Mouse (Mus musculus) MEL (cell line): ENCODE data around the gene Dnaaf3. TPM values are rescaled to one million over a fixed set of nuclear protein-coding genes. Genes with fewer than 3 reads are reported as not detected.

Experiments used
- DNase-seq: peaks from one replicate; pipeline ENCODE4 v3.0.0; 2011; ENCODE audit warnings: low read depth, low spot score
- H3K27ac ChIP-seq: 2 replicates; pipeline ENCODE4 v1.5.1; 2012; ENCODE audit warnings: low read depth, mild to moderate bottlenecking, control low read depth, low read length, moderate library complexity; ENCODE audit not compliant: control insufficient read depth
- H3K27me3 ChIP-seq, 2 experiments: fragments of 150-350 bp in 1 of 2; sonication (generic) in 1 of 2; 2 replicates each; pipeline ENCODE4 v1.6.1; 2012; ENCODE audit warnings: low read length in 2 of 2, mild to moderate bottlenecking in 2 of 2, improper control_type of control experiment in 1 of 2, moderate library complexity in 1 of 2; ENCODE audit not compliant: insufficient read depth in 2 of 2, control insufficient read depth in 1 of 2
- H3K36me3 ChIP-seq, 2 experiments: 2 replicates each; pipeline ENCODE4 v1.6.1; 2012 to 2014; ENCODE audit warnings: low read length in 2 of 2, improper control_type of control experiment in 1 of 2, inconsistent platforms in 1 of 2, mild to moderate bottlenecking in 1 of 2; ENCODE audit not compliant: insufficient read depth in 2 of 2, control insufficient read depth in 1 of 2
- H3K4me1 ChIP-seq, 2 experiments: fragments of 150-350 bp in 1 of 2; sonication (generic) in 1 of 2; 2 replicates each; pipeline ENCODE4 v1.6.1; 2012; ENCODE audit warnings: low read length in 2 of 2, improper control_type of control experiment in 1 of 2, mild to moderate bottlenecking in 1 of 2; ENCODE audit not compliant: insufficient read depth in 2 of 2, control insufficient read depth in 1 of 2
- H3K4me3 ChIP-seq, 2 experiments: fragments of 150-350 bp in 1 of 2; sonication (generic) in 1 of 2; 2 replicates each; pipeline ENCODE4 v1.5.1; 2012; ENCODE audit warnings: low read depth in 2 of 2, low read length in 2 of 2, mild to moderate bottlenecking in 2 of 2, moderate library complexity in 2 of 2, control low read depth in 1 of 2, improper control_type of control experiment in 1 of 2; ENCODE audit not compliant: control insufficient read depth in 1 of 2, insufficient read depth in 1 of 2
- H3K79me2 ChIP-seq: 2 replicates; pipeline ENCODE4 v1.6.1; 2012; ENCODE audit warnings: mild to moderate bottlenecking, low read length, moderate library complexity; ENCODE audit not compliant: control insufficient read depth, poor library complexity, insufficient read depth
- H3K9ac ChIP-seq: 2 replicates; pipeline ENCODE4 v1.6.1; 2012; ENCODE audit warnings: low read depth, mild to moderate bottlenecking, control low read depth, low read length, moderate library complexity; ENCODE audit not compliant: control insufficient read depth, poor library complexity, severe bottlenecking
- H3K9me3 ChIP-seq: fragments of 150-350 bp; sonication (generic); replicated peaks from 2 replicates; pipeline ENCODE4 v1.6.1; 2012; ENCODE audit warnings: mild to moderate bottlenecking, low read length, improper control_type of control experiment, moderate library complexity; ENCODE audit not compliant: insufficient read depth
- BHLHE40 ChIP-seq: IDR thresholded peaks from 2 replicates; pipeline ENCODE4 v1.6.1; 2012; ENCODE audit warnings: low read depth, mild to moderate bottlenecking, inconsistent platforms, low read length, improper control_type of control experiment, borderline replicate concordance
- CHD1 ChIP-seq: IDR thresholded peaks from 2 replicates; pipeline ENCODE4 v1.6.1; 2012; ENCODE audit warnings: low read depth, mild to moderate bottlenecking, inconsistent platforms, low read length, improper control_type of control experiment
- E2F4 ChIP-seq: IDR thresholded peaks from 2 replicates; pipeline ENCODE4 v1.6.1; 2011; ENCODE audit warnings: low read depth, low read length, improper control_type of control experiment, borderline replicate concordance
- ELF1 ChIP-seq: IDR thresholded peaks from 2 replicates; pipeline ENCODE4 v1.6.1; 2014; ENCODE audit warnings: low read depth, mild to moderate bottlenecking, inconsistent platforms, low read length, improper control_type of control experiment, moderate library complexity
- EP300 ChIP-seq, 2 experiments: IDR thresholded peaks; 2 replicates each; pipeline ENCODE4 v1.6.1; 2011; ENCODE audit warnings: improper control_type of control experiment in 2 of 2, low read length in 2 of 2, low read depth in 1 of 2, mild to moderate bottlenecking in 1 of 2
- ETS1 ChIP-seq: IDR thresholded peaks from 2 replicates; pipeline ENCODE4 v1.6.1; 2012; ENCODE audit warnings: low read depth, mild to moderate bottlenecking, inconsistent platforms, low read length, improper control_type of control experiment, moderate library complexity
- GATA1 ChIP-seq: IDR thresholded peaks from 2 replicates; pipeline ENCODE4 v1.6.1; 2011; ENCODE audit warnings: low read depth, low read length, improper control_type of control experiment
- HCFC1 ChIP-seq: IDR thresholded peaks from 2 replicates; pipeline ENCODE4 v1.6.1; 2012; ENCODE audit warnings: low read depth, mild to moderate bottlenecking, inconsistent platforms, low read length, improper control_type of control experiment, moderate library complexity
- JUND ChIP-seq: IDR thresholded peaks from 2 replicates; pipeline ENCODE4 v1.6.1; 2011; ENCODE audit warnings: low read depth, mild to moderate bottlenecking, improper control_type of control experiment, low read length
- KAT2A ChIP-seq: conservative IDR thresholded peaks from 2 replicates; pipeline ENCODE4 v1.6.1; 2012; ENCODE audit warnings: low read depth, low read length, improper control_type of control experiment, inconsistent platforms
- MAFK ChIP-seq: IDR thresholded peaks from 2 replicates; pipeline ENCODE4 v1.6.1; 2011; ENCODE audit warnings: low read depth, mild to moderate bottlenecking, low read length, improper control_type of control experiment, borderline replicate concordance
- MAX ChIP-seq: IDR thresholded peaks from 2 replicates; pipeline ENCODE4 v1.6.1; 2011; ENCODE audit warnings: low read length, improper control_type of control experiment
- MAZ ChIP-seq: IDR thresholded peaks from 2 replicates; pipeline ENCODE4 v1.6.1; 2012; ENCODE audit warnings: low read depth, mild to moderate bottlenecking, inconsistent platforms, low read length, improper control_type of control experiment
- MEF2A ChIP-seq: IDR thresholded peaks from 2 replicates; pipeline ENCODE4 v1.6.1; 2014; ENCODE audit warnings: low read depth, mild to moderate bottlenecking, inconsistent platforms, low read length, improper control_type of control experiment; ENCODE audit not compliant: poor library complexity, insufficient replicate concordance, severe bottlenecking; ENCODE audit errors: extremely low read depth
- MXI1 ChIP-seq: IDR thresholded peaks from 2 replicates; pipeline ENCODE4 v1.6.1; 2011; ENCODE audit warnings: mild to moderate bottlenecking, low read depth, low read length, improper control_type of control experiment
- POLR2A ChIP-seq, 2 experiments: IDR thresholded peaks; 2 replicates each; pipeline ENCODE4 v1.6.1; 2011 to 2012; ENCODE audit warnings: low read length in 2 of 2, mild to moderate bottlenecking in 2 of 2, control low read depth in 1 of 2, improper control_type of control experiment in 1 of 2, low read depth in 1 of 2, moderate library complexity in 1 of 2; ENCODE audit not compliant: control insufficient read depth in 1 of 2, insufficient read depth in 1 of 2, poor library complexity in 1 of 2
- POLR2AphosphoS5 ChIP-seq: IDR thresholded peaks from 2 replicates; pipeline ENCODE4 v1.6.1; 2012; ENCODE audit warnings: low read depth, borderline replicate concordance, mild to moderate bottlenecking, inconsistent platforms, low read length, moderate library complexity, mixed read lengths
- RAD21 ChIP-seq: IDR thresholded peaks from 2 replicates; pipeline ENCODE4 v1.6.1; 2011; ENCODE audit warnings: mild to moderate bottlenecking, low read depth, low read length, improper control_type of control experiment
- RCOR1 ChIP-seq: IDR thresholded peaks from 2 replicates; pipeline ENCODE4 v1.6.1; 2012; ENCODE audit warnings: low read depth, mild to moderate bottlenecking, inconsistent platforms, low read length, improper control_type of control experiment
- SIN3A ChIP-seq: IDR thresholded peaks from 2 replicates; pipeline ENCODE4 v1.6.1; 2012; ENCODE audit warnings: low read length, improper control_type of control experiment, inconsistent platforms
- TAL1 ChIP-seq: IDR thresholded peaks from 2 replicates; pipeline ENCODE4 v1.6.1; 2012; ENCODE audit warnings: mild to moderate bottlenecking, inconsistent platforms, low read length, moderate library complexity, mixed read lengths
- TBP ChIP-seq: IDR thresholded peaks from 2 replicates; pipeline ENCODE4 v1.8.0; 2011; ENCODE audit warnings: low read depth, low read length, improper control_type of control experiment
- TCF12 ChIP-seq: IDR thresholded peaks from 2 replicates; pipeline ENCODE4 v1.6.1; 2014; ENCODE audit warnings: low read depth, mild to moderate bottlenecking, inconsistent platforms, low read length, improper control_type of control experiment, moderate library complexity
- UBTF ChIP-seq: IDR thresholded peaks from 2 replicates; pipeline ENCODE4 v1.6.1; 2012; ENCODE audit warnings: low read depth, mild to moderate bottlenecking, inconsistent platforms, low read length, improper control_type of control experiment, moderate library complexity, borderline replicate concordance; ENCODE audit not compliant: insufficient read depth
- USF1 ChIP-seq: IDR thresholded peaks from 2 replicates; pipeline ENCODE4 v1.6.1; 2014; ENCODE audit warnings: low read depth, mild to moderate bottlenecking, inconsistent platforms, low read length, improper control_type of control experiment, moderate library complexity
- ZC3H11A ChIP-seq: IDR thresholded peaks from 2 replicates; pipeline ENCODE4 v1.6.1; 2012; ENCODE audit warnings: low read depth, mild to moderate bottlenecking, inconsistent platforms, low read length, improper control_type of control experiment
- ZKSCAN1 ChIP-seq: IDR thresholded peaks from 2 replicates; pipeline ENCODE4 v1.6.1; 2012; ENCODE audit warnings: low read depth, mild to moderate bottlenecking, inconsistent platforms, low read length, improper control_type of control experiment, moderate library complexity
- polyA plus RNA-seq, 2 experiments: library from polyadenylated mRNA; stranded (reverse) in 1 of 2; unstranded in 1 of 2; fragments of >175 nt in 1 of 2; fragments of >200 nt in 1 of 2; gene quantifications; 2 replicates each; pipeline versions ENCODE4 v1.2.1 to v1.2.4; 2012; ENCODE audit warnings: low replicate concordance in 2 of 2, low read depth in 1 of 2; ENCODE audit not compliant: insufficient read length in 2 of 2, insufficient read depth in 1 of 2, missing spikeins in 1 of 2
- total RNA-seq: library from RNA; depleted of rRNA; stranded (reverse); fragments of 300-350 nt; gene quantifications from 2 replicates; pipeline ENCODE4 v1.2.3, GENCODE M21; 2012

Gene Dnaaf3
- total and polyA plus RNA-seq, 3 experiments = 0.73 to 2.9 TPM; not detected in 1

GRCm38 (mm10) chr7:4493991-4494390 lies 38.3 kb downstream of the Dnaaf3 start:
- H3K27ac ChIP-seq = peak overlapping the region; percentile 41
- no peaks in the 10 kb centered on the region for H3K9me3 ChIP-seq
- peaks cover 10 to 34% of the 10 kb centered on the region in 2 experiments for H3K36me3 ChIP-seq
- TF ChIP-seq RCOR1 (peak; percentile 67; the same call in 1 of the 2 replicates), SIN3A (no peak), TAL1 (peak; percentile 79), KAT2A (no peak), MEF2A (no peak), MXI1 (no peak), ZKSCAN1 (no peak), MAFK (no peak), MAZ (no peak), TCF12 (peak; percentile 37; the same call in 1 of the 2 replicates), GATA1 (peak; percentile 70), TBP (no peak), USF1 (no peak), RAD21 (no peak), ELF1 (no peak), E2F4 (no peak), HCFC1 (no peak), CHD1 (no peak), POLR2AphosphoS5 (no peak), BHLHE40 (peak; percentile 85), ETS1 (no peak), UBTF (no peak), EP300 (IDR thresholded peaks at IDR 0.05; ENCODE audit: low read depth in 1 of 2, low read length in 2 of 2) (peak; percentile 68 to 74), MAX (no peak), JUND (0 out of 2 replicates have a peak, but pooled peaks have one; percentile 43), ZC3H11A (no peak), POLR2A (IDR thresholded peaks at IDR 0.05; ENCODE audit: control insufficient read depth in 1 of 2, insufficient read depth in 1 of 2, low read depth in 1 of 2, low read length in 2 of 2, poor library complexity in 1 of 2) (no peak)
- peaks cover 33% of the 10 kb centered on the region for H3K79me2 ChIP-seq
- no peak overlapping the region for H3K4me3 ChIP-seq
- H3K27me3 ChIP-seq = no peaks in the 10 kb centered on the region
- H3K9ac ChIP-seq = no peak overlapping the region
- peak; percentile 81 for DNase-seq
- peaks cover 3 to 44% of the 10 kb centered on the region in 2 experiments for H3K4me1 ChIP-seq
